11 mouse cellular contexts compared by ENCODE assay signal in the genomic region with DNA sequence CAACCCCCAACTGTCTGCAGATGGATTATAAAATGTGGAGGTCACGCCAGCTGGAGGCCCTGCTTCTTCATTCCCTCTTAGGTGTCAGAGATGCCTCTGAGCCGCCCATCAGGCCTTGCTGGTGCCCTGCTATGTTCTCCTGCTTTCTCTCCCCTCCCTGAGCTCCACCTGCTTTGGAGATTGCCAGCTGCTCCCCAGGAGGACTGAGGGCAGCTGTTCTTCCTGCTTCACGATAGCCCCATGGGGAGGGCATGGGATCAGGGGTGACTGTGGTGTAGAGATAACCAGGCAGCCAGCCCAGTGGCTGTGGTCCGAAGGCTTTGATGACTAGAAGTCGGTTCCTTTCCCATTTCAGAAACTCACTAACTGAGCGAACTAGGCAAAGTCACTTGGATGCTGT. TPM values are rescaled to one million over a fixed set of nuclear protein-coding genes. Genes with fewer than 3 reads are reported as not detected.
DNase-seq lines count a peak whose midpoint lies in the region; ATAC-seq lines count a peak whose summit lies in the region.
"Had no signal": no experiment of that assay in that cellular context is flagged by ENCODE, and none has a peak within 500 bp of the region (broad histone marks: within the 10 kb centered on the region; RNA-seq: fewer than 3 reads in every experiment).

No protein-coding gene starts in this region.

- 0 out of 2 replicates have a peak, but pooled peaks have one; percentile 55 for ATAC-seq in kidney, embryonic 14.5 days (ENCODE audit: low FRiP score, low TSS enrichment)
- peak; percentile 89 for ATAC-seq in liver, embryonic 12.5 days
- no peak for ATAC-seq in midbrain, embryonic 15.5 days (replicated peaks)

- no peaks in the 10 kb centered on the region for H3K36me3 ChIP-seq in kidney, embryonic 14.5 days (ENCODE audit: control insufficient read depth, insufficient read depth, low read length)
- peaks cover 71% of the 10 kb centered on the region for H3K36me3 ChIP-seq in liver, embryonic 12.5 days
- H3K36me3 ChIP-seq in midbrain, embryonic 15.5 days (replicated peaks), result no peaks in the 10 kb centered on the region
- H3K36me3 ChIP-seq: embryonic facial prominence, embryonic 12.5 days had no signal

- no peak overlapping the region for H3K27ac ChIP-seq in kidney, embryonic 14.5 days (ENCODE audit: low read depth, low read length)
- peak overlapping the region; percentile 99 for H3K27ac ChIP-seq in liver, embryonic 12.5 days
- H3K27ac ChIP-seq in midbrain, embryonic 15.5 days, result no peak overlapping the region
- H3K27ac ChIP-seq: embryonic facial prominence, embryonic 12.5 days had no signal

- H3K9me3 ChIP-seq in kidney, embryonic 14.5 days (ENCODE audit: control insufficient read depth, low read length), result no peaks in the 10 kb centered on the region
- no peaks in the 10 kb centered on the region for H3K9me3 ChIP-seq in liver, embryonic 12.5 days (replicated peaks)
- H3K9me3 ChIP-seq in midbrain, embryonic 15.5 days, result no peaks in the 10 kb centered on the region
- H3K9me3 ChIP-seq: embryonic facial prominence, embryonic 12.5 days had no signal

- intact Hi-C loops in gastrocnemius, postnatal 36 days (cut with DNase I), result no loop called here

- no peak for DNase-seq in kidney, postnatal 25 days
- peak; percentile 92 for DNase-seq in c-Kit-positive CD71-positive TER-119-positive erythroid progenitor cells, embryonic 14.5 days (ENCODE audit: low spot score)
- DNase-seq in spleen, postnatal 36 days (ENCODE audit: low spot score in 2 of 2), result peak; percentile 71 to 83
- no peak for DNase-seq in layer of hippocampus, postnatal 25 days (ENCODE audit: extremely low spot score in 1 of 2, low spot score in 1 of 2)
- no peak for DNase-seq in gastrocnemius, postnatal 36 days
- DNase-seq: kidney, adult 8-10 months; layer of hippocampus, postnatal 36 days had no signal

- no peaks in the 10 kb centered on the region for H3K4me1 ChIP-seq in kidney, embryonic 14.5 days (ENCODE audit: control insufficient read depth, insufficient read depth, low read length)
- peaks cover 92% of the 10 kb centered on the region for H3K4me1 ChIP-seq in liver, embryonic 12.5 days
- H3K4me1 ChIP-seq in midbrain, embryonic 15.5 days, result no peaks in the 10 kb centered on the region
- H3K4me1 ChIP-seq: embryonic facial prominence, embryonic 12.5 days had no signal

- H3K9ac ChIP-seq in kidney, embryonic 14.5 days (ENCODE audit: low read depth, low read length), result no peak overlapping the region
- H3K9ac ChIP-seq in liver, embryonic 12.5 days, result peak overlapping the region; percentile 78
- H3K9ac ChIP-seq in midbrain, embryonic 15.5 days, result no peak overlapping the region
- H3K9ac ChIP-seq: embryonic facial prominence, embryonic 12.5 days had no signal

- H3K27me3 ChIP-seq in kidney, embryonic 14.5 days (ENCODE audit: control insufficient read depth, insufficient read depth, low read length), result no peaks in the 10 kb centered on the region
- H3K27me3 ChIP-seq in liver, embryonic 12.5 days (replicated peaks), result no peaks in the 10 kb centered on the region
- no peaks in the 10 kb centered on the region; the same call in 1 of the 2 replicates for H3K27me3 ChIP-seq in midbrain, embryonic 15.5 days (replicated peaks)
- H3K27me3 ChIP-seq: embryonic facial prominence, embryonic 12.5 days had no signal

- no peak overlapping the region for H3K4me2 ChIP-seq in kidney, embryonic 14.5 days (replicated peaks; ENCODE audit: low read depth, low read length)
- peak overlapping the region; percentile 73 for H3K4me2 ChIP-seq in liver, embryonic 12.5 days
- no peak overlapping the region for H3K4me2 ChIP-seq in midbrain, embryonic 15.5 days
- H3K4me2 ChIP-seq: embryonic facial prominence, embryonic 12.5 days had no signal

- WGBS in kidney, embryonic 14.5 days, result 69% methylated on average over 6 of the region's 6 CpGs
- WGBS in liver, embryonic 12.5 days (ENCODE audit: insufficient replicate concordance), result 14% methylated on average over 6 of the region's 6 CpGs
- WGBS in midbrain, embryonic 15.5 days, result 76% methylated on average over 6 of the region's 6 CpGs

- no peak overlapping the region for H3K4me3 ChIP-seq in kidney, embryonic 14.5 days (ENCODE audit: low read length)
- peak overlapping the region; percentile 48 for H3K4me3 ChIP-seq in liver, embryonic 12.5 days
- no peak overlapping the region for H3K4me3 ChIP-seq in midbrain, embryonic 15.5 days
- H3K4me3 ChIP-seq: embryonic facial prominence, embryonic 12.5 days had no signal

RNA-seq across cellular contexts. Expression of gene Tspan33, which starts 7.0 kb away (rescaled TPM):
- polyA plus RNA-seq in kidney, embryonic 14.5 days (2014; fragmentation: Nextera tagmentation; extraction: Ambion mirVana), result 7.3 and 10.2 TPM in 2 replicates
- polyA plus RNA-seq in liver, embryonic 12.5 days (2016; fragmentation: Nextera tagmentation; extraction: Ambion mirVana), result 197 and 203 TPM in 2 replicates
- 6.5 and 8.3 TPM in 2 replicates for polyA plus RNA-seq in midbrain, embryonic 15.5 days (2015; fragmentation: Nextera tagmentation; extraction: Ambion mirVana)
- total RNA-seq in layer of hippocampus, postnatal 25 days (2021), result 10 to 100 TPM; 26.9 to 34.0 TPM
- total RNA-seq in gastrocnemius, postnatal 36 days (2021), result 1 to 10 TPM; 2.2 to 3.0 TPM

RNA-seq across cellular contexts. Expression of gene Smo, which starts 34.3 kb away (rescaled TPM):
- polyA plus RNA-seq in kidney, embryonic 14.5 days (2014; fragmentation: Nextera tagmentation; extraction: Ambion mirVana), result 53.4 and 70.4 TPM in 2 replicates
- polyA plus RNA-seq in liver, embryonic 12.5 days (2016; fragmentation: Nextera tagmentation; extraction: Ambion mirVana), result 10.4 and 11.1 TPM in 2 replicates
- polyA plus RNA-seq in midbrain, embryonic 15.5 days (2015; fragmentation: Nextera tagmentation; extraction: Ambion mirVana), result 12.3 and 14.2 TPM in 2 replicates
- total RNA-seq in layer of hippocampus, postnatal 25 days (2021), result 10 to 100 TPM; 13.6 to 15.7 TPM
- 1 to 10 TPM; 4.4 to 4.5 TPM for total RNA-seq in gastrocnemius, postnatal 36 days (2021)

Comparison
In these comparisons a context has a peak if more than half of its experiments do, and no peak if none do; other contexts are left out.
1. DNase-seq: peak in c-Kit-positive CD71-positive TER-119-positive erythroid progenitor cells, embryonic 14.5 days (single experiment) and spleen, postnatal 36 days (2 of 2); none in kidney, postnatal 25 days (0 of 2), layer of hippocampus, postnatal 25 days (0 of 2) and gastrocnemius, postnatal 36 days (0 of 2).
2. RNA of gene Tspan33, which starts 7.0 kb away (polyA plus RNA-seq): 197 to 203 TPM in liver, embryonic 12.5 days; 7.3 to 10.2 TPM in kidney, embryonic 14.5 days and 6.5 to 8.3 TPM in midbrain, embryonic 15.5 days; every median in the first group is over 10 times any median in the second.